Mouse (Mus musculus): ENCODE measurements around the gene Syngap1. TPM values are rescaled to one million over a fixed set of nuclear protein-coding genes. Genes with fewer than 3 reads are reported as not detected.

The Syngap1 gene
- total RNA-seq, 1 experiment from 2014 or later = 3.9 TPM

- no peak for ATAC-seq (replicated peaks in 1 of 2; ENCODE audit: insufficient read depth in 1 of 2, low FRiP score in 2 of 2, low TSS enrichment in 1 of 2, low read depth in 1 of 2, poor library complexity in 2 of 2, severe bottlenecking in 2 of 2)
Observed at GRCm38 (mm10) chr17:27001889-27002288, 60.8 kb downstream of the Syngap1 start.

DNA sequence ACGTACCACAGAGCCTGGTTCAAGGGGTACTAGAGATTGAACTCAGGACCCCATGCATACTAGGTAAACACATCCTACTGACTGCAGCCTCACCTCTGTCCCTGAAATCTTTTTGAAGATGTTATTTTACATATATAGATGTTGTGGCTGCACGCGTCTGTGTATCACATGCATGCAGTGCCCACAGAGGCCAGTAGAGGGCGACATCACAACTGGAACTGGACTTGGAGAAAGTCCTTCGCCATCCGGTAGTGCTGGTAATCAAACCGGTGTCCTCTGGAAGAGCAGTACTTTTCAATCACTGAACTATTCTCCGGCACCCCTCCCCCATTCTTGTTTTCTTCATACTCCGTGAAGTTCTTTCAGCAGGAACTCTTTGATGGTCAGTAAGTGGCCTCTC is 63.4 kb downstream of the Syngap1 start:
- ATAC-seq (replicated peaks in 1 of 2; ENCODE audit: insufficient read depth in 1 of 2, low FRiP score in 2 of 2, low TSS enrichment in 1 of 2, low read depth in 1 of 2, poor library complexity in 2 of 2, severe bottlenecking in 2 of 2) = no peak

DNA sequence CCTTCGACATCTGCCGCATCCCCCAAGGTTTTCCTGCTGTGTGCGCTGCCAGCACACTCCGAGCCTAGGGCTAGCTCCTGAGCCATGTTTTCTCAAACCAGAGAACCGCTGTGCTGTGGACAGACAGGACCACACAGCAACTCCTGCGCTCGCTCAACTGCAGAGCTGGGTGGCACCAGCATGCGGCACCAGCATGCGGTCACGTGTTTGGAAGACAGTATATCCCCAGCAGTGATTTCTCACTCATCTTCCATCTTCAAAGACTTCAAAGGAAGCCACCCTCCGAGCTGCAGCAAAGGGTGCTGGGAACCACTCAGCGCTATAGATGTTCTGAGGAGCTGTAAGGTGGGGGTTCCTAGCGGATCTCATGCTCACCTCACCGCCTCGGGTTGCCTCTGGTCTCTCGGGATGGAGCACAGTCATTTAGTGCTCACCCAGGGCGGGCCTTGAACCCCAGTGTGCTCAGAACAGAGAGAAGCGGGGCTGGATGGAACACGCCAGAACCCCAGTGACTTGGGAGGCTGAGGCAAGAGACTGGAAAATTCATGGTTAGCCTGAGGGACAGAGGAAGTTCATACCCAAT is 63.9 kb downstream of the Syngap1 start:
- no peak for ATAC-seq (replicated peaks in 1 of 2; ENCODE audit: insufficient read depth in 1 of 2, low FRiP score in 2 of 2, low TSS enrichment in 1 of 2, low read depth in 1 of 2, poor library complexity in 2 of 2, severe bottlenecking in 2 of 2)

DNA sequence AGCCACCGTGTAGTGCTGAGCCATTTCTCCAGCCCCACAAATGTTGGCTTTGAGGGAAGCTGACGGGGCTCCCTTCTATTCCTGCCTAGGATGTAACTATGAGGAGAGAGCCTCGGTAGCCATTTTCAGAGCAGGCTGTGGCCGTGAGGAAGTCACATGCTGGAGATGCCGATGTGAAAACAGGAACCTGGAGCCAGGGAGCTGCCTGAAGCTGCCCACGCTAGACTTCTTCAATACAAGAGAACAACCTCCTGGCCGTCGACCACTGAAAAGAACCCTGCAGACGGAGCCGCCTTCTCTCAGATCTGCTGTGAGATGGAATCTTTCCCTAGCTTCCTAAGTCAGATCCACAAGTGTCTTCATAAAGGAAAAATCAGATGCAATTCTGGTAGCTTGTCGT is 64.6 kb downstream of the Syngap1 start:
- ATAC-seq (replicated peaks in 1 of 2; ENCODE audit: insufficient read depth in 1 of 2, low FRiP score in 2 of 2, low TSS enrichment in 1 of 2, low read depth in 1 of 2, poor library complexity in 2 of 2, severe bottlenecking in 2 of 2) = peak; percentile 40 to 51

DNA sequence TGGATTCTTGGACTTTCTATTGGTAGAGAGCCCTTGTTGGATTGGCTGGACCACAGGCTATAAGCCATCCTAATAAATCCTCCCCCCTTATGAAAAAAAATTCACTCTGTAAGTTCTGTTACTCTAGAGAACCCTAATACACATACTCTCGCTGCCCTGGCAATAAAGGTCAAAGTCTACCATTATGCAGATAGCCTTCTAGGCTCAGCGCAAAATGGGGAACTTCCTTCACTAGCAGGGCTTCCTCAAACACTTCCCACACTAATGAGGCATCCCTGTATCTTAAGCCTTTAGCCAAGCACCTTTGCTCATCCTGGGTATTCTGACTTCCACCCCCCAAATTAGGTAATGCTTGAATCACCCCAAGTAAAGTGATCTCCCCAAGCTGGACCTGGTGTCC is 67.2 kb downstream of the Syngap1 start:
- no peak for ATAC-seq (replicated peaks in 1 of 2; ENCODE audit: insufficient read depth in 1 of 2, low FRiP score in 2 of 2, low TSS enrichment in 1 of 2, low read depth in 1 of 2, poor library complexity in 2 of 2, severe bottlenecking in 2 of 2)

- ATAC-seq (replicated peaks in 1 of 2; ENCODE audit: insufficient read depth in 1 of 2, low FRiP score in 2 of 2, low TSS enrichment in 1 of 2, low read depth in 1 of 2, poor library complexity in 2 of 2, severe bottlenecking in 2 of 2) = no peak
Observed at GRCm38 (mm10) chr17:27011167-27011566, 70.1 kb downstream of the Syngap1 start.

DNA sequence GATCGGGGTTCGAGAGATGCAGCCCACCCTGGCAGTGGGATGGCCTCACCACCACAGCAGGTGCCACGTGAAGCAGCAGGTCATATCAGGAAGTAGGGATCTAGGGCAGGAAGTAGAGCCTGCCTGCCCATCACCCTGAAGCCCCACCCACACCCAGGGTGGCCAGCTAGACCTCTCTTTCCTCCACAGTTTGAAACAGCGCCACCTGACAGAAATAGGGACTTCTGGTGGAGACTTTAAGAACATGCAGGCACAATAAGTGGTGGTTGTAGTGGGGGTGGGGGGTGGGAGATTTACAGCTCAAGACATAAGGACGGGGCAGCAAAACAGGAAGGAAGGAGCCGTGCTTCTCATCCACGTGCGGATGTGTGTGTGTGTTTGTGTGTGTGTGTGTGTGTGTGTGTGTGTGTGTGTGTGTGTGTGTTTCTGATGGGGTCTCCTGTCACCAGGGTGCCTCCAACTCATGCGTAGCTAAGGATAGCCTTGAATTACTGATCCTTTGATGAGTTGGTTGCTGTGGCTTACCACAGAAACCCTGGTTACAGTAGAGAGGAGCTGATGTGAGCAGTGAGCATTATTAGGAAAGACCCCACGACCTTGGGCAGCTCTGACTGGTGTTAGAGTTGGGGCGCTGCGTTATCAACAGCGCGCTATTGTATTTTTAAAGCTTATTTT is 71.1 kb downstream of the Syngap1 start:
- ATAC-seq (replicated peaks in 1 of 2; ENCODE audit: insufficient read depth in 1 of 2, low FRiP score in 2 of 2, low TSS enrichment in 1 of 2, low read depth in 1 of 2, poor library complexity in 2 of 2, severe bottlenecking in 2 of 2) = peak; percentile 89

DNA sequence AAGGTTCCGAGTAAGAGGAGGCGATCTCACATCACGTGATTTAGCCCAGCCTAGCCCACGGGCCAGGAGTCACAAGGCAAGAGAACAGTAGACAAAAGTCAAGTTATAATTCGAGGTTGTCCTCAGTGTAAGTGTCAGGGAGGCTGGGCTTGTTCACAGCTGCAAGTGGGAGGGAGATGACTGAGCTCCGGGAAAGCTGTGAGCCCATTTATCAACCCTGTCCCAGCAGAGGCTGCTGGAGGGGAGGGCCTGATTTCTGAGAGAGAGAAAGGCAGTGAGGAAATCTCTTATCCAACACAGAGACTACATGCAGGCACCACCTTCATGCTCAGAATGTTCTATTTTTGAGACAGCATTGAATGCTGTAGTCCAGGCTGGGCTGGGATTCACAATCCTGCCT is 71.9 kb downstream of the Syngap1 start:
- ATAC-seq (replicated peaks in 1 of 2; ENCODE audit: insufficient read depth in 1 of 2, low FRiP score in 2 of 2, low TSS enrichment in 1 of 2, low read depth in 1 of 2, poor library complexity in 2 of 2, severe bottlenecking in 2 of 2) = no peak

DNA sequence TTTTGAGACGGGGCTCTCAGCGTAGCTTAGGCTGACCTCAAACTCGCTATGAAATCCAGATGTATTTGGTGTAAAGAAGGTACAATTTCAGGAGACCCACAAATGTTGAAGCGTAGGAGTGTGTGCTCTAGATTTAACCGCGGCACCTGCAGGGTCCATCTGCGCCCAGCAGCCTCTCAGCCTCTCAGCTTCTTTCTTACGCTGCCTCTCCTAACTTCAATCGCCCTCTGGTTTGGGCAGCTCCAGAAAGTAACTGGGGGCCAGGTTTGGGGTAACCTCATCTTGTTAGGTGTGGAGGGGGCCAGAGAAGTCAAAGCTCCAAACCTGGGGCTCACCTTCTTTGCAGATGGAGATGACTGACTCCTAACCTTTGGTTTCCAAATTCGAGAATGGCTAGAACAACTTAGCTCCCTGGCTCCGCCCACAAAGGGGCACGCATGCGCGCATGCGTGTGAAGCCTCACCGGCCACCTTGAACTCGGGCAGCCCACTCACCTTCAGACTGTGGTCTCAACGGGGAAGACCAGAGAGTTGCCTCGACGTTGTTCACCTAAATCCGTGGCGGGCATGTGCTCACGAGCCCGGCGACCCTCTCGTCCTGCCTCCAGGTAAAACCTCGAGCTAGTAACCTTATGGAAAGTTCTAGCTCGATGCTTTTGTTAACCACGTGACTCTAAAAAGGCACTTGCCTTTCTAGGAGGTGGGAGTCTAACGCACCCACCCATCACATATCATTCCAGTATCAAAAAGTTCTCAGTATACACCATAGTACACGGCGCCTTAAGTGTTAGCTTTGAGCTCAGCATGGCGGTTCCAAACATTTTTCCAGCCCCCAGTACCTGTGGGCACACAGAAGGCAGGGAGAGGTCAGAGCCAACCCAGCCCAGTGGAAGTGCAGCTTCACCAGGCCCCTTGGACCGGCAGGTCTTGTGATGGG is 76.8 kb downstream of the Syngap1 start:
- ATAC-seq (replicated peaks in 1 of 2; ENCODE audit: insufficient read depth in 1 of 2, low FRiP score in 2 of 2, low TSS enrichment in 1 of 2, low read depth in 1 of 2, poor library complexity in 2 of 2, severe bottlenecking in 2 of 2) = peak; percentile 72 to 77

GRCm38 (mm10) chr17:27018555-27019196 is 77.6 kb downstream of the Syngap1 start:
- ATAC-seq (replicated peaks in 1 of 2; ENCODE audit: insufficient read depth in 1 of 2, low FRiP score in 2 of 2, low TSS enrichment in 1 of 2, low read depth in 1 of 2, poor library complexity in 2 of 2, severe bottlenecking in 2 of 2) = no peak

DNA sequence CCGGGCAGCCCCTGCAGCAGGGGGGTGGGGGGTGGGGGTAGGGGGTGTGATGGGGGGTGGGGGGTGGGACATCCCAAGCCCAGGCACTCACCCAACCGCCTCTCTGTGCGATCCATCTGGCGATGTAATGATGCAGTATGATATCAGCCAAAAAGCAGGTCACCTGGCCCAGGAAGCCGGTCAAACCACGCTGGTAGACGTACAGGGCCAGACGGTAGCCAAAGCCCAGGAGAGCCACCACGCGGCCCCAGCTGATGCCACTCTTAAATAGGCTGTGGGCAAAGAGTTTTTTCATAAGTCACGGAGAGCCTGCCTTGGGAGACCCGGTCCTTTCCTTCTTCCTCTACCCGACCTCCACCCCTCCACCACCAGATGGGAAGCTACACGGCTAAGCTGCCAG is 80.0 kb downstream of the Syngap1 start:
- no peak for ATAC-seq (replicated peaks in 1 of 2; ENCODE audit: insufficient read depth in 1 of 2, low FRiP score in 2 of 2, low TSS enrichment in 1 of 2, low read depth in 1 of 2, poor library complexity in 2 of 2, severe bottlenecking in 2 of 2)

GRCm38 (mm10) chr17:27021736-27022135 is 80.7 kb downstream of the Syngap1 start:
- no peak for ATAC-seq (replicated peaks in 1 of 2; ENCODE audit: insufficient read depth in 1 of 2, low FRiP score in 2 of 2, low TSS enrichment in 1 of 2, low read depth in 1 of 2, poor library complexity in 2 of 2, severe bottlenecking in 2 of 2)

Other genes starting within 250 kb of the Syngap1 start
- gene Crebrf, start 225.6 kb upstream of the Syngap1 start, total RNA-seq (2017) = 45.1 and 66.0 TPM in 2 replicates
- gene Bnip1, start 160.2 kb upstream of the Syngap1 start, total RNA-seq (2017) = 27.1 and 54.0 TPM in 2 replicates
- gene Nkx2-5, start 96.2 kb upstream of the Syngap1 start, total RNA-seq (2017) = not detected in 2 replicates
- 4.9 and 16.0 TPM in 2 replicates for gene Kifc5b, start 24.2 kb upstream of the Syngap1 start, total RNA-seq (2017)
- gene Phf1, start 8.2 kb upstream of the Syngap1 start, total RNA-seq (2017) = 8.3 and 10.3 TPM in 2 replicates
- 40.2 and 52.0 TPM in 2 replicates for gene Cuta, start 1.7 kb upstream of the Syngap1 start, total RNA-seq (2017)
- 27.6 and 27.8 TPM in 2 replicates for gene Zbtb9, start 31.9 kb downstream of the Syngap1 start, total RNA-seq (2017)
- 31.1 and 42.1 TPM in 2 replicates for gene Bak1, start 87.8 kb downstream of the Syngap1 start, total RNA-seq (2017)
- 13.2 and 13.3 TPM in 2 replicates for gene Itpr3, start 116.1 kb downstream of the Syngap1 start, total RNA-seq (2017)
- gene Uqcc2, start 192.7 kb downstream of the Syngap1 start, total RNA-seq (2017) = 97.7 and 113 TPM in 2 replicates
- gene Ip6k3, start 226.5 kb downstream of the Syngap1 start, total RNA-seq (2017) = not detected in 2 replicates